Mouse (Mus musculus) lung, postnatal 0 days (tissue): ENCODE results near the gene Il1rl1. TPM values are rescaled to one million over a fixed set of nuclear protein-coding genes. Genes with fewer than 3 reads are reported as not detected.
A peak's percentile ranks its signal among the peaks of the same experiment; 100 is the strongest.

ENCODE experiments used
- ATAC-seq: fragments of 200-750 bp; cut with Nextera tagmentation; 2 replicates; pipeline ENCODE4 v1.8.0; 2017; ENCODE audit warnings: moderate library complexity
- DNase-seq: peaks from one replicate; pipeline ENCODE4 v3.0.0-alpha.2; 2016; ENCODE audit warnings: low spot score
- H3K27ac ChIP-seq: fragments of 300-500 bp; sonication (generic); 2 replicates; pipeline ENCODE4 v1.5.1; 2014; ENCODE audit warnings: antibody characterized with exemption, mild to moderate bottlenecking, low read length, mixed read lengths
- H3K27me3 ChIP-seq: fragments of 300-500 bp; sonication (generic); replicated peaks from 2 replicates; pipeline ENCODE4 v1.6.1; 2014; ENCODE audit warnings: low read length, mixed read lengths; ENCODE audit not compliant: insufficient read depth
- H3K36me3 ChIP-seq: fragments of 300-500 bp; sonication (generic); 2 replicates; pipeline ENCODE4 v1.6.1; 2014; ENCODE audit warnings: low read length, mixed read lengths; ENCODE audit not compliant: insufficient read depth
- H3K4me1 ChIP-seq: fragments of 300-500 bp; sonication (generic); 2 replicates; pipeline ENCODE4 v1.6.1; 2014; ENCODE audit warnings: antibody characterized with exemption, low read depth, low read length, mixed read lengths; ENCODE audit not compliant: insufficient read depth
- H3K4me2 ChIP-seq: fragments of 300-500 bp; sonication (generic); replicated peaks from 2 replicates; pipeline ENCODE4 v1.6.1; 2014; ENCODE audit warnings: low read depth, mild to moderate bottlenecking, low read length, moderate library complexity, mixed read lengths
- H3K4me3 ChIP-seq: fragments of 300-500 bp; sonication (generic); 2 replicates; pipeline ENCODE4 v1.5.1; 2014; ENCODE audit warnings: low read depth, low read length
- H3K9ac ChIP-seq: fragments of 300-500 bp; sonication (generic); replicated peaks from 2 replicates; pipeline ENCODE4 v1.6.1; 2014; ENCODE audit warnings: low read depth, mild to moderate bottlenecking
- H3K9me3 ChIP-seq: fragments of 300-500 bp; sonication (generic); 2 replicates; pipeline ENCODE4 v1.6.1; 2016; ENCODE audit warnings: low read length, mixed read lengths
- CTCF ChIP-seq: IDR thresholded peaks from 2 replicates; pipeline ENCODE4 v1.5.1; 2016; ENCODE audit warnings: antibody characterized with exemption, mild to moderate bottlenecking
- EP300 ChIP-seq: IDR thresholded peaks from 2 replicates; pipeline ENCODE4 v1.6.1; 2016; ENCODE audit warnings: antibody characterized with exemption, mild to moderate bottlenecking, control low read depth
- WGBS: fragments of 180-500 bp; shearing (Covaris S2); extraction: QIAGEN DNeasy Blood & Tissue Kit; methylation state at CpG from one replicate; pipeline ENCODE4 v1.1.7; 2014; 5-methylcytosine and 5-hydroxymethylcytosine counted together
- polyA plus RNA-seq: library from polyadenylated mRNA; unstranded; fragments of >200 nt; fragmentation: Nextera tagmentation; extraction: Ambion mirVana; gene quantifications from 2 replicates; pipeline ENCODE4 v1.2.1, GENCODE M21; 2015

The Il1rl1 gene
- polyA plus RNA-seq, 1 experiment from 2014 or later: 0.44 TPM

DNA sequence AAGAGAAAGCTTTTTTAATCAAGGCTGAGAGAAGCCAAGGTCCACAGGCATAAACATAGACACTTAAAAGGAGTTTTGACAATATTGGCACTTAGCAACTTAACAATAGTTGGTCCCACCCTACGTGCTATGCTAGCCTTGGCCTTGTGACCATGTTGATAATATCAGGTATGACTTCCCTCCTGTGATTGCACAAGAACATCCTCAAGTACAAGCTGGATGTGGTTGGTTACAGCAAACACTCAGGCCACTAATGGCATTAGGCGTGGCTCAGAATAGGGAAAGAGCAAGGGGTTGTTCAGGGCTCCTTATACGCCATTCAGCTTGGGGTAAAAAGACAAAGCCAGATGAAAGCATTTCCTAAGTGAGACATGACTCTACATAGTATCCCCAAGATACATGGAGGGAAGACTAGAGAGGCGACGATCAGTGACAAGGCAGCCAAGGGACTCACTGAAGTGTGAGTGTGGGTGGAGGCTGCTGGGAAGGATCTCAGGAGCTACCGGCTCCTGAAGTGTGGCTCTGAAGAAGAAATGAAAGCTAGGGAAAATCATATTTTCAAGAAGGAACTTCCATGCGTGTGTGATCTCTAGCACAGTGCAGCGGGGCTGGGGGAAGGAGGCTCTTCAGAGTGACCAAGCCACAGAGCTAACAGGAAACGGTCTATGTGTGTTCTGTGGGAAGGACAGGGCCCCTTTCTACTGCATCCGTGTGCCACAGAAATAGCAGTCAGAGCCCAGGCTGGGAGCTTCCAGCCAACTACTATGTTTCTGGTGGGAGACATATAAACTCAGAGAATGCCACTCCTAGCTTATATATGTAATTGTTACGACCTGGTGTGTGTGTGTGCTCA is 72.4 kb downstream of the Il1rl1 start:
- peak overlapping the region; percentile 22; the same call in 1 of the 2 replicates for H3K4me2 ChIP-seq
- ATAC-seq (peak; percentile 92), DNase-seq (peak; percentile 87)
- H3K4me1 ChIP-seq: no peaks in the 10 kb centered on the region
- TF ChIP-seq CTCF (no peak), EP300 (peak; percentile 74)
- H3K9me3 ChIP-seq: no peaks in the 10 kb centered on the region
- H3K4me3 ChIP-seq: no peak overlapping the region
- H3K27me3 ChIP-seq: no peaks in the 10 kb centered on the region
- no peak overlapping the region for H3K9ac ChIP-seq
- 48% methylated on average over 11 of the region's 11 CpGs for WGBS
- no peaks in the 10 kb centered on the region for H3K36me3 ChIP-seq
- peak overlapping the region; percentile 76 for H3K27ac ChIP-seq

DNA sequence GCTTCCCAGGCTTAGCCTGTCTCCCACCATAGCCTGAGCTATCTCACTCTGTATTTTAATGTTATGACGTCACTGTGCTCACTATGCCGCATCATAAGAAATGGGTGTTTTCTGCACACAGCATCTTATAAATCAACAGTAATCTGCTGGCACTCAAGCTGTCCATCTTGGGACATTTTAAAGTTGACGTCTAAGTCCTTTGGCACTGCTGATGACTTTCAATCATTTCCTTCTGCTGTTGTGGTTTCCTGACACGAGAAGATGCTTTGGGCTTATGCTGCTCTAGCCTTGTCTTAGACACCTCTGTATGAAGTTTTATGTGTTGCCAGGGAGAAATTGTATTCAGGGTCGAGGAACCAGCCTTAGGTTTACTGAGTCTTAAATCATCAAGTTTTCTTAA is 75.2 kb downstream of the Il1rl1 start:
- H3K36me3 ChIP-seq: no peaks in the 10 kb centered on the region
- TF ChIP-seq CTCF (no peak), EP300 (no peak)
- H3K4me1 ChIP-seq: no peaks in the 10 kb centered on the region
- 58% methylated on average over 5 of the region's 5 CpGs for WGBS
- ATAC-seq (no peak), DNase-seq (no peak)
- no peak overlapping the region for H3K9ac ChIP-seq
- no peaks in the 10 kb centered on the region for H3K27me3 ChIP-seq
- no peak overlapping the region for H3K27ac ChIP-seq
- H3K9me3 ChIP-seq: no peaks in the 10 kb centered on the region
- no peak overlapping the region for H3K4me2 ChIP-seq
- no peak overlapping the region for H3K4me3 ChIP-seq

Other genes with a start within 250 kb of the Il1rl1 start
- 13.5 and 14.1 TPM in 2 replicates for gene Il1r1, start 204.5 kb upstream of the Il1rl1 start, polyA plus RNA-seq
- 6.3 and 8.2 TPM in 2 replicates for gene Il1rl2, start 105.0 kb upstream of the Il1rl1 start, polyA plus RNA-seq
- gene Il18r1, start 36.0 kb downstream of the Il1rl1 start, polyA plus RNA-seq: 38.2 and 39.5 TPM in 2 replicates
- 0.67 and 0.76 TPM in 2 replicates for gene Il18rap, start 85.8 kb downstream of the Il1rl1 start, polyA plus RNA-seq
- 0.02 and 0.18 TPM in 2 replicates for gene Slc9a4, start 150.5 kb downstream of the Il1rl1 start, polyA plus RNA-seq